Mouse (Mus musculus) G1E (cell line): ENCODE results near the gene Tbck.

Experiments
- CTCF ChIP-seq: IDR thresholded peaks from 2 replicates; pipeline ENCODE4 v1.5.1; 2012; ENCODE audit warnings: low read depth, low read length, inconsistent platforms, mixed read lengths
- GATA1 ChIP-seq: IDR thresholded peaks from 2 replicates; pipeline ENCODE4 v1.6.1; 2012; ENCODE audit warnings: borderline replicate concordance, low read length, inconsistent platforms, mixed read lengths
- TAL1 ChIP-seq: conservative IDR thresholded peaks from 2 replicates; pipeline ENCODE4 v1.6.1; 2012; ENCODE audit warnings: low read depth, low read length, inconsistent platforms, mixed read lengths

DNA sequence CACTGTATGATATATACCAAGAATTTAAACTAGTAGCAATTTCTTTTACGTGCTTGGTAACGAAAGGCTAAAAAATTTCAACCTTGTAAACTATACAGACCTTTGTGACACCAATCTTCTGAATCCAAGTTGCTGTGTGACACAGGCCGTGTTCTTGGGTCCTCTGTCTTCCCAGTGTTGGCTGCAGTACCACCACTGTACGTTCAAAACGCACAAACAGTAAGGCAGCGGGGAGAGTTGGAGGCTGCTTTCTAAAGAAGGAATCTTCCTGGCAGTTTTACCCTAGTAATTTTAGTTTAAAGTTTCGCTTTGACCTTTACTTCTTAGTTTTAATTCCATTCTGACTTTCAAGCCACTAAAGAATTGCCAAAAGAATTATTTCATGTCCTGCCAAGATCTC, 92.7 kb downstream of the Tbck start:
- TF ChIP-seq CTCF: no peak
- TF ChIP-seq GATA1: no peak
- no peak for TF ChIP-seq TAL1
